Mouse (Mus musculus): Measurements from ENCODE around the gene Riok1. TPM values are rescaled to one million over a fixed set of nuclear protein-coding genes. Genes with fewer than 3 reads are reported as not detected.

Gene Riok1
- polyA plus RNA-seq, 1 experiment from 2014 or later: 34.2 TPM

- H3K4me3 ChIP-seq: no peak overlapping the region
- no peak overlapping the region for H3K4me2 ChIP-seq
- no peaks in the 10 kb centered on the region for H3K9me3 ChIP-seq (replicated peaks)
- peaks cover 51% of the 10 kb centered on the region for H3K4me1 ChIP-seq (replicated peaks)
- H3K27me3 ChIP-seq (replicated peaks): no peaks in the 10 kb centered on the region
- no peak for ATAC-seq (ENCODE audit: insufficient number of reproducible peaks, low FRiP score)
- no peak overlapping the region for H3K9ac ChIP-seq
- H3K36me3 ChIP-seq: no peaks in the 10 kb centered on the region
- 64% methylated on average over 3 of the region's 3 CpGs for WGBS
- H3K27ac ChIP-seq (ENCODE audit: poor library complexity, severe bottlenecking): no peak overlapping the region
These were observed 51.2 kb downstream of the Riok1 start for GRCm38 (mm10) chr13:38088008-38088407.

DNA sequence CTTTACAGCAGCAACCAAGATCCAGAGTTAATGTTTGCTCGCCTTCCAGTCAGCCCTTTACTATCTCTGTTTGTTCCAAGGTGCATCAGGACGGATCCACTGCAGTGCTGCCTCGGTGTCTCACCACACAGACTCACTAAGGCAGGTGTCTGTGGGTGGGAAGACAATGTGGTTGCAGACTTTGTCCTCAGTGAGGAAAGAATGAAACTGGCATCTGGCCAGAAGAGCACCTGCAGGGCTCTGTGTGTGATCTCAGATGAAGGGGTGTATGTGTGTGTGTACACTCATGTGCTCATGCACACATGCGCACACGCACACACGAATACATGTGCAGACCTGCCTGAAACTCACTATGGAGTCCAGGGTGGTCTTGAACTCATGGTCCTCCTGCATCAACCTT is 52.7 kb downstream of the Riok1 start:
- H3K4me2 ChIP-seq: no peak overlapping the region
- H3K27me3 ChIP-seq (replicated peaks): no peaks in the 10 kb centered on the region
- no peaks in the 10 kb centered on the region for H3K36me3 ChIP-seq
- peaks cover 45% of the 10 kb centered on the region for H3K4me1 ChIP-seq (replicated peaks)
- H3K4me3 ChIP-seq: no peak overlapping the region
- 79% methylated on average over 6 of the region's 6 CpGs for WGBS
- peak overlapping the region; percentile 25; the same call in 1 of the 2 replicates for H3K27ac ChIP-seq (ENCODE audit: poor library complexity, severe bottlenecking)
- ATAC-seq (ENCODE audit: insufficient number of reproducible peaks, low FRiP score): no peak
- H3K9ac ChIP-seq: no peak overlapping the region
- H3K9me3 ChIP-seq (replicated peaks): no peaks in the 10 kb centered on the region

DNA sequence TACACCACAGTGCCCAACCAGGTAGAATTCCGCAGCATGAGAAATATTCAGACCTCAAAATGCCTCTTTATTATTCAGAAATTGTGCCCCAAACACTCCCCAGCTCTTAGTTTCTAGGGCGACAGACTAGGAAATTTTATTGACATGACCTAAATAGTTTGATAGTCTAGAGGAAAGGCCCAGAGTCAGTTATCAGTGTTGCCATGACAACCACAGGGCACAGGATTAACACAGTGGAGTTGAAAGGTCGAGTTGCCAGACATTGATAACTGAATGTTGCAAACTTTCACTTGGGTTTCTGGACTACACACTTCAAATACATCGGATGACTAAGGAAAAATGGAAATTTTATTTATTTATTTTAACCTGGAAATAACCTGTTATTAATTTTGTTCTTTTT is 53.1 kb downstream of the Riok1 start:
- no peak for ATAC-seq (ENCODE audit: insufficient number of reproducible peaks, low FRiP score)
- H3K4me1 ChIP-seq (replicated peaks): peaks cover 45% of the 10 kb centered on the region

GRCm38 (mm10) chr13:38096207-38096606 is 59.4 kb downstream of the Riok1 start:
- ATAC-seq (ENCODE audit: insufficient number of reproducible peaks, low FRiP score): no peak
- no peak overlapping the region for H3K4me2 ChIP-seq
- WGBS: 57% methylated on average over 4 of the region's 4 CpGs

More for the DNA sequence above, 53.1 kb downstream of the Riok1 start:
- Histone ChIP-seq H3K4me2 (no peak overlapping the region), H3K9ac (no peak overlapping the region), H3K4me3 (no peak overlapping the region), H3K27ac (ENCODE audit: poor library complexity, severe bottlenecking) (no peak overlapping the region), H3K27me3 (replicated peaks) (no peaks in the 10 kb centered on the region), H3K9me3 (replicated peaks) (no peaks in the 10 kb centered on the region), H3K36me3 (no peaks in the 10 kb centered on the region)
- WGBS: 26% methylated on average over 4 of the region's 4 CpGs

DNA sequence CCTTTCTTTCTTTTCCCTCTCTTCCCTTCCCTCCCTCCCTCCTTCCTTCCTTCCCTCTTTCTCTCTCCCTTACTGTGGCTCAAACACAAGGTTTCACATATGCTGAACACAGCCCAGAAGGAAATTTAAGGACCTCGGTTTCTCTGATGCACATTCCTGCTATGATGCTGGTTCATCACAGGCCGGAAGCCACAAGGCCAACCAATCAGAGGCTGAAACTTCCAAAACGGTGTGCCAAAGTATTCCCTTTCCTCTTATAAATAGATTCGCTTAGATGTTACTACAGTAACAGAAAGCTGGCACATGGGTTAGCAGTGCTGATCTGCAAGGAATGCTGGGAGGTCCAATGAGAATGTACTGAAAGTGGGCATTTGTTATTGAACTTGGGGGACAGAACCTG is 66.6 kb downstream of the Riok1 start:
- H3K27ac ChIP-seq (ENCODE audit: poor library complexity, severe bottlenecking): no peak overlapping the region
- ATAC-seq (ENCODE audit: insufficient number of reproducible peaks, low FRiP score): no peak
- H3K4me2 ChIP-seq: no peak overlapping the region
- no peaks in the 10 kb centered on the region for H3K9me3 ChIP-seq (replicated peaks)
- H3K27me3 ChIP-seq (replicated peaks): no peaks in the 10 kb centered on the region
- no peaks in the 10 kb centered on the region for H3K36me3 ChIP-seq
- 69% methylated on average over 4 of the region's 4 CpGs for WGBS
- no peak overlapping the region for H3K9ac ChIP-seq
- no peak overlapping the region for H3K4me3 ChIP-seq
- H3K4me1 ChIP-seq (replicated peaks): no peaks in the 10 kb centered on the region

More at GRCm38 (mm10) chr13:38096207-38096606, 59.4 kb downstream of the Riok1 start:
- Histone ChIP-seq H3K36me3 (no peaks in the 10 kb centered on the region), H3K9ac (no peak overlapping the region), H3K9me3 (replicated peaks) (no peaks in the 10 kb centered on the region), H3K4me1 (replicated peaks) (peaks cover 17% of the 10 kb centered on the region), H3K27me3 (replicated peaks) (no peaks in the 10 kb centered on the region), H3K27ac (ENCODE audit: poor library complexity, severe bottlenecking) (no peak overlapping the region), H3K4me3 (no peak overlapping the region)

- no peaks in the 10 kb centered on the region for H3K4me1 ChIP-seq (replicated peaks)
- H3K9ac ChIP-seq: no peak overlapping the region
- H3K4me2 ChIP-seq: no peak overlapping the region
- no peak overlapping the region for H3K27ac ChIP-seq (ENCODE audit: poor library complexity, severe bottlenecking)
- no peaks in the 10 kb centered on the region for H3K36me3 ChIP-seq
- ATAC-seq (ENCODE audit: insufficient number of reproducible peaks, low FRiP score): no peak
- H3K27me3 ChIP-seq (replicated peaks): no peaks in the 10 kb centered on the region
- 87% methylated on average over 10 of the region's 10 CpGs for WGBS
- H3K9me3 ChIP-seq (replicated peaks): 0 out of 2 replicates have a peak, but pooled peaks cover 4% of the 10 kb centered on the region
- no peak overlapping the region for H3K4me3 ChIP-seq
These were observed 67.7 kb downstream of the Riok1 start for GRCm38 (mm10) chr13:38104501-38104900.

DNA sequence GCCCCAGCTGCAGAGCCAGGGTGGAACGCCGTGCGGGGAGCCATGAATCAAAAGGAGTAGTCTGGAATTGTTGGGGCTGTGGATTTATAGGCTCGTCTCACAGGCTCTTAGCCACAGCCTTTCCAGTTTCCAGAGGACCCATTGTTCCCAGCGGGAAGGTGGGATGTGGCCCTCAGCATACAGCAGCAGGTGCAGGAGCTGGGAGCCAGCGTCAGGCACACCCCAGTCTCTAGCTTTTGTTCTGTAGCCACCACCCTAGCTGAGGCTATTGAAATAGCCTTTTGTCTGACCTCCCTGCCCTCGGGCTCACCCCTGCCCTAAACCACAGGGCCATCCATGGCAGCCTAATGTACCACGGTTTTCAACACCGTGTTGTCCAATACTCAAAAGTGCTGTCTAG is 72.3 kb downstream of the Riok1 start:
- Histone ChIP-seq H3K36me3 (no peaks in the 10 kb centered on the region), H3K4me3 (no peak overlapping the region), H3K27me3 (replicated peaks) (no peaks in the 10 kb centered on the region), H3K9ac (no peak overlapping the region), H3K9me3 (replicated peaks) (0 out of 2 replicates have a peak, but pooled peaks cover 4% of the 10 kb centered on the region), H3K4me1 (replicated peaks) (no peaks in the 10 kb centered on the region), H3K4me2 (no peak overlapping the region), H3K27ac (ENCODE audit: poor library complexity, severe bottlenecking) (no peak overlapping the region)
- ATAC-seq (ENCODE audit: insufficient number of reproducible peaks, low FRiP score): no peak
- WGBS: 87% methylated on average over 9 of the region's 9 CpGs

Small RNAs within 50 kb of the gene (microRNA-seq; reads per million reads assigned to microRNA genes)
- gene Gm27387: not detected

Other genes starting within 250 kb of the Riok1 start
- 124 and 130 TPM in 2 replicates for gene Ssr1, start 42.8 kb upstream of the Riok1 start, polyA plus RNA-seq (2016; fragmentation: Nextera tagmentation; extraction: Ambion mirVana)
- 1.3 TPM in 2 replicates for gene Cage1, start 74 bp downstream of the Riok1 start, polyA plus RNA-seq (2016; fragmentation: Nextera tagmentation; extraction: Ambion mirVana)
- 48.7 and 55.8 TPM in 2 replicates for gene Dsp, start 114.3 kb downstream of the Riok1 start, polyA plus RNA-seq (2016; fragmentation: Nextera tagmentation; extraction: Ambion mirVana)
- 28.2 and 30.2 TPM in 2 replicates for gene Snrnp48, start 167.9 kb downstream of the Riok1 start, polyA plus RNA-seq (2016; fragmentation: Nextera tagmentation; extraction: Ambion mirVana)